In the genomic region with DNA sequence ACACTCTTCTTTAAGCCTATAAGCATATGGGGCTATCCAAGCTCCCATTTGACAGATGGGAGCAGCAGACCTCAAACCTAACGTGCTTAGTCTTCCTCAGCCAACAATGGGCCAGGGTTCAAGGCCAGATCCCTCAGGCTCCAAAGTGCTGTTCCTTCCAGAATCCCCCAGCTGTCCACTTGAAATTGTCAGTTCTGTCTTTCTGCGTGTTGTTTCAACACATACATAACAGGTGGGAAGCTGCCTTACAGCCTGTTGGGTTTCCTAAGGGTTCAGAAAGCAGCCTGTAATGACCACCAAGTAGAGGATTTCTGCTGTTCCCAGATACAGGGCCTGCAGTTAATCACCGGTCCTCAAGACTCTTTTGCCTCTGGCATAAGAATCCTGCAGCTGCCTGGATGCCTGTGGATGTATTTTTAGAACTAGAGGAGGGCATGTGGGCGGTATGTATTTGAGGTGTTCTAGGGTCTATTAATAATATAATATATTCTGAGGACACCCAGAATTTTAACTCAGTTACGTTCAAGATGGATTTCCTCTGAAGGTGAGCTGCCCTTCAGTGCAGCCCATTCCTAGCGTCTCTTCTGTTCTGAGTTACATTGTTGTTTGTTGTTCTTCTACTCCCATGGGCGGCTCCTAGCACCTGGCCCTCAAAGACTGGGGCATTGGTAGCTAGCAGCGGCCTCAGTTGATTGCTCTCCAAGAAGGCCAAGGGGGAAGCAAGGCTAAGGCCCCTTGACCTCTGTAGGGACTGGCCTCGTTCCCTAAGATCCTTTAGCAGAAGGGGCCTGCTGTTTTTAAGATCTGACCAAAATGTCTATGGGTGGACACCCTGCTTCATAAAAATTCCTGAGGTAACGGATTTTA, we compare ENCODE assay signal across 21 mouse cellular contexts. TPM values are rescaled to one million over a fixed set of nuclear protein-coding genes. Genes with fewer than 3 reads are reported as not detected.
DNase-seq lines count a peak whose midpoint lies in the region; ATAC-seq and TF ChIP-seq lines count a peak whose summit lies in the region.
"Had no signal": no experiment of that assay in that cellular context is flagged by ENCODE, and none has a peak within 500 bp of the region (broad histone marks: within the 10 kb centered on the region; RNA-seq: fewer than 3 reads in every experiment).

No protein-coding gene starts in this region.

- H3K9me3 ChIP-seq in heart, embryonic 12.5 days (replicated peaks), result no peaks in the 10 kb centered on the region
- H3K9me3 ChIP-seq in limb, embryonic 14.5 days (ENCODE audit: control insufficient read depth, low read length), result no peaks in the 10 kb centered on the region
- no peaks in the 10 kb centered on the region for H3K9me3 ChIP-seq in limb, embryonic 10.5 days (replicated peaks)
- H3K9me3 ChIP-seq: forebrain, embryonic 12.5 days; liver, embryonic 13.5 days had no signal

- peak; percentile 40 to 63 for DNase-seq in cerebellum, postnatal 14 days
- DNase-seq in cerebellum, adult 9-10 months, result no peak
- no peak for DNase-seq in heart, postnatal 25 days (ENCODE audit: low spot score)
- DNase-seq in limb, embryonic 14.5 days (ENCODE audit: low spot score), result no peak
- no peak for DNase-seq in limb, embryonic 10.5 days (ENCODE audit: low spot score)
- DNase-seq in thymus, postnatal 0 days (ENCODE audit: low spot score), result no peak
- no peak for DNase-seq in retina, embryonic 14.5 days (ENCODE audit: low spot score)
- DNase-seq: adrenal gland, adult 8-10 months; cerebellum, postnatal 36 days; layer of hippocampus, postnatal 36 days; liver, embryonic 13.5 days; lung, embryonic 14.5 days; lung, postnatal 4 days; thymus, postnatal 4 days had no signal

- no peak for TF ChIP-seq POLR2A in limb, embryonic 14.5 days (IDR thresholded peaks at IDR 0.05; ENCODE audit: borderline replicate concordance, extremely low read depth, insufficient read depth, insufficient read length)

- H3K9ac ChIP-seq in heart, embryonic 12.5 days, result no peak overlapping the region
- H3K9ac ChIP-seq in limb, embryonic 14.5 days (ENCODE audit: low read depth, low read length, severe bottlenecking), result no peak overlapping the region
- H3K9ac ChIP-seq: forebrain, embryonic 12.5 days; liver, embryonic 13.5 days; lung, embryonic 14.5 days had no signal

- H3K4me2 ChIP-seq in heart, embryonic 12.5 days, result no peak overlapping the region
- no peak overlapping the region for H3K4me2 ChIP-seq in limb, embryonic 14.5 days (replicated peaks; ENCODE audit: low read depth, low read length, severe bottlenecking)
- H3K4me2 ChIP-seq: forebrain, embryonic 12.5 days; liver, embryonic 13.5 days; lung, embryonic 14.5 days had no signal

- peaks cover 47% of the 10 kb centered on the region for H3K4me1 ChIP-seq in heart, embryonic 12.5 days (replicated peaks)
- H3K4me1 ChIP-seq in limb, embryonic 14.5 days (ENCODE audit: control insufficient read depth, insufficient read depth, low read length), result 0 out of 2 replicates have a peak, but pooled peaks cover 6% of the 10 kb centered on the region
- peaks cover 22% of the 10 kb centered on the region for H3K4me1 ChIP-seq in limb, embryonic 10.5 days
- H3K4me1 ChIP-seq: forebrain, embryonic 12.5 days had no signal

- 56% methylated on average over 10 of the region's 10 CpGs for WGBS in heart, embryonic 12.5 days
- WGBS in limb, embryonic 14.5 days, result 53% methylated on average over 10 of the region's 10 CpGs
- WGBS in limb, embryonic 10.5 days, result 76% methylated on average over 10 of the region's 10 CpGs

- ATAC-seq in heart, embryonic 12.5 days (ENCODE audit: insufficient number of reproducible peaks, low FRiP score), result no peak
- ATAC-seq in limb, embryonic 14.5 days (ENCODE audit: low FRiP score, low read depth), result peak; percentile 60
- ATAC-seq: CD4-positive, CD25-positive, alpha-beta regulatory T cell, adult 4 months; hindbrain, embryonic 16.5 days; intestine, postnatal 0 days; Patski had no signal

- intact Hi-C loops in heart, postnatal 25 days (cut with DNase I), result no loop called here

- H3K4me3 ChIP-seq in heart, embryonic 12.5 days, result no peak overlapping the region
- no peak overlapping the region for H3K4me3 ChIP-seq in limb, embryonic 14.5 days (replicated peaks; ENCODE audit: low read length)
- no peak overlapping the region for H3K4me3 ChIP-seq in limb, embryonic 10.5 days
- H3K4me3 ChIP-seq: forebrain, embryonic 12.5 days; liver, embryonic 13.5 days had no signal

- no peaks in the 10 kb centered on the region for H3K27me3 ChIP-seq in heart, embryonic 12.5 days (replicated peaks)
- no peaks in the 10 kb centered on the region for H3K27me3 ChIP-seq in limb, embryonic 14.5 days (ENCODE audit: control insufficient read depth, insufficient read depth, low read length)
- H3K27me3 ChIP-seq in limb, embryonic 10.5 days (ENCODE audit: low read depth, poor library complexity, severe bottlenecking), result no peaks in the 10 kb centered on the region
- H3K27me3 ChIP-seq: forebrain, embryonic 12.5 days; liver, embryonic 13.5 days; Patski had no signal

- peak overlapping the region; percentile 77 for H3K27ac ChIP-seq in heart, embryonic 12.5 days (ENCODE audit: poor library complexity, severe bottlenecking)
- no peak overlapping the region for H3K27ac ChIP-seq in limb, embryonic 14.5 days (replicated peaks; ENCODE audit: low read depth, low read length)
- no peak overlapping the region for H3K27ac ChIP-seq in limb, embryonic 10.5 days
- H3K27ac ChIP-seq: forebrain, embryonic 12.5 days; kidney, postnatal 0 days; liver, embryonic 13.5 days had no signal

- H3K36me3 ChIP-seq in heart, embryonic 12.5 days, result no peaks in the 10 kb centered on the region
- H3K36me3 ChIP-seq in limb, embryonic 14.5 days (ENCODE audit: control insufficient read depth, insufficient read depth, low read length), result no peaks in the 10 kb centered on the region
- H3K36me3 ChIP-seq in limb, embryonic 10.5 days, result no peaks in the 10 kb centered on the region
- H3K36me3 ChIP-seq: forebrain, embryonic 12.5 days; liver, embryonic 13.5 days had no signal

RNA-seq across cellular contexts. Expression of gene Zfp366, which starts 41.0 kb away (rescaled TPM):
- 0.12 and 0.36 TPM in 2 replicates for polyA plus RNA-seq in heart, embryonic 12.5 days (2016; fragmentation: Nextera tagmentation; extraction: Ambion mirVana)
- total RNA-seq in heart, postnatal 25 days (2021), result 10 to 100 TPM in 1 of 2 experiments, 1 to 10 TPM in 1; 8.9 to 11.6 TPM
- polyA plus RNA-seq in limb, embryonic 14.5 days (2012; rRNA removed), result 2.5 and 3.5 TPM in 2 replicates
- 0.73 and 1.0 TPM in 2 replicates for polyA plus RNA-seq in limb, embryonic 14.5 days (2014; fragmentation: Nextera tagmentation; extraction: Ambion mirVana)
- 0.36 and 0.50 TPM in 2 replicates for polyA plus RNA-seq in limb, embryonic 10.5 days (2016; fragmentation: Nextera tagmentation; extraction: Ambion mirVana)
- polyA plus RNA-seq in thymus, postnatal 0 days (2015; fragmentation: Nextera tagmentation; extraction: Ambion mirVana), result 0.27 and 0.55 TPM in 2 replicates

Comparison
In these comparisons a context has a peak if more than half of its experiments do, and no peak if none do; other contexts are left out.
1. DNase-seq: peak in cerebellum, postnatal 14 days (2 of 2); none in cerebellum, adult 9-10 months (single experiment), heart, postnatal 25 days (single experiment), limb, embryonic 14.5 days (single experiment), limb, embryonic 10.5 days (single experiment), thymus, postnatal 0 days (single experiment) and retina, embryonic 14.5 days (single experiment).